9 mouse cellular contexts compared by ENCODE assay signal in genomic region chr13:113640944-113641597, GRCm38 (mm10). TPM values are rescaled to one million over a fixed set of nuclear protein-coding genes. Genes with fewer than 3 reads are reported as not detected.
DNase-seq lines count a peak whose midpoint lies in the region; ATAC-seq and TF ChIP-seq lines count a peak whose summit lies in the region.
"Had no signal": no experiment of that assay in that cellular context is flagged by ENCODE, and none has a peak within 500 bp of the region (broad histone marks: within the 10 kb centered on the region; RNA-seq: fewer than 3 reads in every experiment).

No protein-coding gene starts in this region.

- H3K9me3 ChIP-seq in midbrain, postnatal 0 days (ENCODE audit: low read length), result no peaks in the 10 kb centered on the region
- H3K9me3 ChIP-seq: limb, embryonic 12.5 days had no signal

- TF ChIP-seq POLR2A in lung, adult 2 months (IDR thresholded peaks at IDR 0.05; ENCODE audit: borderline replicate concordance, extremely low read depth, low read depth, low read length), result no peak

- 78% methylated on average over 11 of the region's 11 CpGs for WGBS in lung, adult 2 months
- 43% methylated on average over 11 of the region's 11 CpGs for WGBS in midbrain, postnatal 0 days

- DNase-seq in gastrocnemius, adult 2 months, result peak; percentile 50
- no peak for DNase-seq in gastrocnemius, postnatal 4 days (ENCODE audit: low spot score in 2 of 2)
- DNase-seq in lung, adult 2 months, result no peak
- no peak for DNase-seq in lung, postnatal 36 days
- peak; percentile 37 for DNase-seq in ZHBTc4 (ENCODE audit: low read depth, low spot score)
- peak; percentile 81 for DNase-seq in midbrain, postnatal 0 days (ENCODE audit: low spot score)
- DNase-seq in cerebellum, postnatal 36 days, result no peak

- ATAC-seq in midbrain, postnatal 0 days (ENCODE audit: low FRiP score), result no peak
- no peak for ATAC-seq in erythroblast, adult 5-6 weeks (replicated peaks; ENCODE audit: low FRiP score, poor library complexity, severe bottlenecking)

- H3K9ac ChIP-seq in midbrain, postnatal 0 days (replicated peaks; ENCODE audit: low read length, poor library complexity, severe bottlenecking), result no peak overlapping the region
- H3K9ac ChIP-seq: limb, embryonic 12.5 days had no signal

- intact Hi-C loops in gastrocnemius, adult 2 months (cut with DNase I), result no loop called here

- no peak overlapping the region for H3K4me2 ChIP-seq in midbrain, postnatal 0 days (ENCODE audit: low read depth, low read length, poor library complexity, severe bottlenecking)
- H3K4me2 ChIP-seq: limb, embryonic 12.5 days had no signal

- peak overlapping the region; percentile 34; the same call in 1 of the 2 replicates for H3K4me3 ChIP-seq in gastrocnemius, adult 2 months
- H3K4me3 ChIP-seq in lung, adult 2 months (replicated peaks; ENCODE audit: extremely low read depth, low read depth, low read length), result no peak overlapping the region
- no peak overlapping the region for H3K4me3 ChIP-seq in midbrain, postnatal 0 days (ENCODE audit: low read depth, low read length)
- H3K4me3 ChIP-seq: limb, embryonic 12.5 days had no signal

- H3K27ac ChIP-seq in gastrocnemius, adult 2 months, result no peak overlapping the region
- H3K27ac ChIP-seq in midbrain, postnatal 0 days (ENCODE audit: low read depth, low read length), result no peak overlapping the region
- H3K27ac ChIP-seq: limb, embryonic 12.5 days had no signal

- TF ChIP-seq CTCF in gastrocnemius, adult 2 months (IDR thresholded peaks at IDR 0.05), result peak; percentile 67
- TF ChIP-seq CTCF in lung, adult 2 months (IDR thresholded peaks at IDR 0.05; ENCODE audit: insufficient read depth, low read length), result peak; percentile 32; the same call in 1 of the 2 replicates
- TF ChIP-seq CTCF in midbrain, postnatal 0 days (IDR thresholded peaks at IDR 0.05), result peak; percentile 70

- no peaks in the 10 kb centered on the region for H3K36me3 ChIP-seq in midbrain, postnatal 0 days (ENCODE audit: insufficient read depth, low read length)
- H3K36me3 ChIP-seq: limb, embryonic 12.5 days had no signal

- no peaks in the 10 kb centered on the region for H3K4me1 ChIP-seq in lung, adult 2 months (ENCODE audit: control insufficient read depth, insufficient read depth, low read length)
- H3K4me1 ChIP-seq in midbrain, postnatal 0 days (ENCODE audit: insufficient read depth, low read length), result no peaks in the 10 kb centered on the region

- no peaks in the 10 kb centered on the region for H3K27me3 ChIP-seq in midbrain, postnatal 0 days (ENCODE audit: insufficient read depth, low read length)
- H3K27me3 ChIP-seq: limb, embryonic 12.5 days had no signal

RNA-seq across cellular contexts. Expression of gene Hspb3, which starts 22.4 kb away (rescaled TPM):
- total RNA-seq in gastrocnemius, adult 2 months (2021), result 10 to 100 TPM; 45.0 to 51.6 TPM
- total RNA-seq in gastrocnemius, postnatal 4 days (2021), result 10 to 100 TPM; 79.4 to 87.2 TPM
- polyA plus RNA-seq in lung, adult 2 months (2012; rRNA removed), result 0.27 and 0.92 TPM in 2 replicates
- total RNA-seq in midbrain, postnatal 0 days (2014; rRNA removed), result not detected in 2 replicates
- polyA plus RNA-seq in midbrain, postnatal 0 days (2015; fragmentation: Nextera tagmentation; extraction: Ambion mirVana), result 0.82 and 1.0 TPM in 2 replicates
- total RNA-seq in erythroblast, adult 5-6 weeks (2015; ENCODE audit: low replicate concordance), result not detected in 2 replicates
- total RNA-seq in erythroblast, adult 5-6 weeks (2017; ENCODE audit: low replicate concordance), result not detected in 2 replicates

RNA-seq across cellular contexts. Expression of gene Snx18, which starts 22.7 kb away (rescaled TPM):
- total RNA-seq in gastrocnemius, adult 2 months (2021), result 10 to 100 TPM in 1 of 2 experiments, 1 to 10 TPM in 1; 9.2 to 13.6 TPM
- total RNA-seq in gastrocnemius, postnatal 4 days (2021), result 10 to 100 TPM; 30.7 to 36.4 TPM
- 22.8 and 27.0 TPM in 2 replicates for polyA plus RNA-seq in lung, adult 2 months (2012; rRNA removed)
- total RNA-seq in midbrain, postnatal 0 days (2014; rRNA removed), result 34.7 and 35.8 TPM in 2 replicates
- 8.4 and 9.5 TPM in 2 replicates for polyA plus RNA-seq in midbrain, postnatal 0 days (2015; fragmentation: Nextera tagmentation; extraction: Ambion mirVana)
- 13.8 and 16.3 TPM in 2 replicates for total RNA-seq in erythroblast, adult 5-6 weeks (2015; ENCODE audit: low replicate concordance)
- total RNA-seq in erythroblast, adult 5-6 weeks (2017; ENCODE audit: low replicate concordance), result 8.9 and 15.3 TPM in 2 replicates

Comparison
In these comparisons a context has a peak if more than half of its experiments do, and no peak if none do; other contexts are left out.
1. DNase-seq: peak in gastrocnemius, adult 2 months (single experiment), ZHBTc4 (single experiment) and midbrain, postnatal 0 days (single experiment); none in gastrocnemius, postnatal 4 days (0 of 2), lung, adult 2 months (single experiment), lung, postnatal 36 days (single experiment) and cerebellum, postnatal 36 days (0 of 2).
2. RNA of gene Hspb3, which starts 22.4 kb away (total RNA-seq): 79.4 to 87.2 TPM in gastrocnemius, postnatal 4 days and 45.0 to 51.6 TPM in gastrocnemius, adult 2 months; not detected in midbrain, postnatal 0 days and not detected in erythroblast, adult 5-6 weeks; every median in the first group is over 10 times any median in the second.
3. Peak in every context shown above with its lines, with median percentiles within 50 percentile points of each other: CTCF ChIP-seq.